Mouse (Mus musculus): ENCODE data around the gene Bcl6b. TPM values are rescaled to one million over a fixed set of nuclear protein-coding genes. Genes with fewer than 3 reads are reported as not detected.
A peak's percentile ranks its signal among the peaks of the same experiment; 100 is the strongest.

Gene Bcl6b
- polyA plus RNA-seq, 2 experiments = 1.0 TPM

GRCm38 (mm10) chr11:70201691-70202090, 27.9 kb downstream of the Bcl6b start:
- Histone ChIP-seq H3K36me3 (replicated peaks; ENCODE audit: control insufficient read depth, insufficient read depth, low read depth) (no peaks in the 10 kb centered on the region), H3K9me3 (ENCODE audit: control insufficient read depth, low read length) (no peaks in the 10 kb centered on the region), H3K4me3 (ENCODE audit: insufficient read depth in 1 of 2, low read depth in 2 of 2, low read length in 2 of 2) (no peak overlapping the region), H3K9ac (replicated peaks) (no peak overlapping the region), H3K4me1 (replicated peaks; ENCODE audit: control insufficient read depth in 2 of 2, insufficient read depth in 2 of 2, low read length in 1 of 2) (no peaks in the 10 kb centered on the region), H3K4me2 (ENCODE audit: low read depth) (no peak overlapping the region), H3K27ac (no peak overlapping the region), H3K27me3 (ENCODE audit: control insufficient read depth, insufficient read depth, low read length) (no peaks in the 10 kb centered on the region)
- WGBS (ENCODE audit: insufficient replicate concordance) = 33% methylated on average over 5 of the region's 5 CpGs
- TF ChIP-seq EP300 (IDR thresholded peaks at IDR 0.05; ENCODE audit: low read depth) (no peak), CTCF (IDR thresholded peaks at IDR 0.05; ENCODE audit: low read depth) (peak; percentile 95)
- DNase-seq (ENCODE audit: low read depth in 3 of 3, low spot score in 3 of 3) (peak; percentile 54 to 61 (median 54)), ATAC-seq (ENCODE audit: insufficient read depth) (no peak)

GRCm38 (mm10) chr11:70200036-70200608, 29.5 kb downstream of the Bcl6b start:
- Histone ChIP-seq H3K4me3 (ENCODE audit: insufficient read depth in 1 of 2, low read depth in 2 of 2, low read length in 2 of 2) (no peak overlapping the region), H3K9me3 (ENCODE audit: control insufficient read depth, low read length) (no peaks in the 10 kb centered on the region), H3K4me1 (replicated peaks; ENCODE audit: control insufficient read depth in 2 of 2, insufficient read depth in 2 of 2, low read length in 1 of 2) (no peaks in the 10 kb centered on the region), H3K9ac (replicated peaks) (no peak overlapping the region), H3K27me3 (ENCODE audit: control insufficient read depth, insufficient read depth, low read length) (no peaks in the 10 kb centered on the region), H3K4me2 (ENCODE audit: low read depth) (no peak overlapping the region), H3K36me3 (replicated peaks; ENCODE audit: control insufficient read depth, insufficient read depth, low read depth) (no peaks in the 10 kb centered on the region), H3K27ac (no peak overlapping the region)
- ATAC-seq (ENCODE audit: insufficient read depth) = no peak
- DNase-seq (ENCODE audit: low read depth in 3 of 3, low spot score in 3 of 3) = no peak
- TF ChIP-seq CTCF (IDR thresholded peaks at IDR 0.05; ENCODE audit: low read depth) (no peak), EP300 (IDR thresholded peaks at IDR 0.05; ENCODE audit: low read depth) (no peak)
- WGBS (ENCODE audit: insufficient replicate concordance) = 63% methylated on average over 5 of the region's 5 CpGs

- TF ChIP-seq EP300 (IDR thresholded peaks at IDR 0.05; ENCODE audit: low read depth) (no peak), CTCF (IDR thresholded peaks at IDR 0.05; ENCODE audit: low read depth) (no peak)
- Histone ChIP-seq H3K36me3 (replicated peaks; ENCODE audit: control insufficient read depth, insufficient read depth, low read depth) (no peaks in the 10 kb centered on the region), H3K27ac (no peak overlapping the region), H3K9ac (replicated peaks) (no peak overlapping the region), H3K4me1 (replicated peaks; ENCODE audit: control insufficient read depth in 2 of 2, insufficient read depth in 2 of 2, low read length in 1 of 2) (no peaks in the 10 kb centered on the region), H3K27me3 (ENCODE audit: control insufficient read depth, insufficient read depth, low read length) (no peaks in the 10 kb centered on the region), H3K4me2 (ENCODE audit: low read depth) (no peak overlapping the region), H3K4me3 (ENCODE audit: insufficient read depth in 1 of 2, low read depth in 2 of 2, low read length in 2 of 2) (no peak overlapping the region), H3K9me3 (ENCODE audit: control insufficient read depth, low read length) (no peaks in the 10 kb centered on the region)
- 62% methylated on average over 8 of the region's 8 CpGs for WGBS (ENCODE audit: insufficient replicate concordance)
- DNase-seq (ENCODE audit: low read depth in 3 of 3, low spot score in 3 of 3) = no peak
- no peak for ATAC-seq (ENCODE audit: insufficient read depth)
These were observed 30.5 kb downstream of the Bcl6b start for GRCm38 (mm10) chr11:70199107-70199506.

DNA sequence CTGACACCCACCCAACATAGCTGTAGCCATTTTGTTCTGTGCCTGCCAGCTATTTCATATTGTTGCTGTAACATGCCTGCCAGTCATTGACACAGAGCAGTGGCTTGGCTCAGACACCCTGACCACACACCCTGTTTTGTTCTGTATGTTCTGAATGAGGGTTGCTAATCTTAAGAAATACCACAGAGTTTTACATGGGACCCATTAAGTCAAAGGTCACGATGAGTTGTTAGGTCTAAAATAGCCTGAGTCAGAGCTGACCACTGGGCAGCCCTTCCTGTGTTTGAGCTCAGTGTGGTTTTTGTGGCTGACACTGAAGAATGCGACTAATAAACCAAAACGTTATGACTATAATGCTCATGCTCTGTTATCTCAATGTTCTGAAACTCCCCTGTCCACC, 31.3 kb downstream of the Bcl6b start:
- no peaks in the 10 kb centered on the region for H3K36me3 ChIP-seq (replicated peaks; ENCODE audit: control insufficient read depth, insufficient read depth, low read depth)
- no peak overlapping the region for H3K4me3 ChIP-seq (ENCODE audit: insufficient read depth in 1 of 2, low read depth in 2 of 2, low read length in 2 of 2)
- DNase-seq (ENCODE audit: low read depth in 3 of 3, low spot score in 3 of 3) (no peak), ATAC-seq (ENCODE audit: insufficient read depth) (no peak)
- H3K4me1 ChIP-seq (replicated peaks; ENCODE audit: control insufficient read depth in 2 of 2, insufficient read depth in 2 of 2, low read length in 1 of 2) = no peaks in the 10 kb centered on the region
- H3K9me3 ChIP-seq (ENCODE audit: control insufficient read depth, low read length) = no peaks in the 10 kb centered on the region
- no peak overlapping the region for H3K27ac ChIP-seq
- no peak for TF ChIP-seq CTCF (IDR thresholded peaks at IDR 0.05; ENCODE audit: low read depth)
- TF ChIP-seq EP300 (IDR thresholded peaks at IDR 0.05; ENCODE audit: low read depth) = no peak
- H3K27me3 ChIP-seq (ENCODE audit: control insufficient read depth, insufficient read depth, low read length) = no peaks in the 10 kb centered on the region
- H3K9ac ChIP-seq (replicated peaks) = no peak overlapping the region
- no peak overlapping the region for H3K4me2 ChIP-seq (ENCODE audit: low read depth)
- WGBS (ENCODE audit: insufficient replicate concordance) = 28% methylated on average over 3 of the region's 3 CpGs

- H3K27me3 ChIP-seq (ENCODE audit: control insufficient read depth, insufficient read depth, low read length) = no peaks in the 10 kb centered on the region
- no peak overlapping the region for H3K9ac ChIP-seq (replicated peaks)
- ATAC-seq (ENCODE audit: insufficient read depth) = no peak
- H3K36me3 ChIP-seq (replicated peaks; ENCODE audit: control insufficient read depth, insufficient read depth, low read depth) = no peaks in the 10 kb centered on the region
- DNase-seq (ENCODE audit: low read depth in 3 of 3, low spot score in 3 of 3) = no peak
- no peak overlapping the region for H3K4me3 ChIP-seq (ENCODE audit: insufficient read depth in 1 of 2, low read depth in 2 of 2, low read length in 2 of 2)
- TF ChIP-seq EP300 (IDR thresholded peaks at IDR 0.05; ENCODE audit: low read depth) (no peak), CTCF (IDR thresholded peaks at IDR 0.05; ENCODE audit: low read depth) (no peak)
- no peak overlapping the region for H3K27ac ChIP-seq
- WGBS (ENCODE audit: insufficient replicate concordance) = 51% methylated on average over 11 of the region's 11 CpGs
- H3K4me2 ChIP-seq (ENCODE audit: low read depth) = no peak overlapping the region
- no peaks in the 10 kb centered on the region for H3K9me3 ChIP-seq (ENCODE audit: control insufficient read depth, low read length)
- H3K4me1 ChIP-seq (replicated peaks; ENCODE audit: control insufficient read depth in 2 of 2, insufficient read depth in 2 of 2, low read length in 1 of 2) = no peaks in the 10 kb centered on the region
These were observed 36.0 kb downstream of the Bcl6b start for GRCm38 (mm10) chr11:70193354-70194285.
